ENCODE assay signal across 12 mouse cellular contexts in the genomic region with DNA sequence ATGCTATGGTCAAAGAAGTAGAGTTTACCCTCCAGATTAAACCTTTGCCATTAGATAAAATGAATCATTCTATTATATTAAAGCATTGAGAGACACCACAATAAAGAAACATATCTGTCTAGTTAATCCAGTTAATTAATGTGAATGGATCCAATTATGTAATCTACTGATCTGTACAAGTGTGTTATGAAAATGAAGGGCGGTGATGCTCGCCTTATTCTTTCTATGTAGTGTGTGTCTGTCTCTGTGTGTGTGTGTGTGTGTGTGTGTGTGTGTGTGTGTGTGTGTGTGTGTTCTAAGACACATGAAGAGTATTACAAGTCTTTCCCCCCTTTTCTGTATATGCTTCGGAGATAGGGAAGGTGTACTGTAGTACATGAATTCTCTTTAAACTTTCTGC.
"Had no signal": no experiment of that assay in that cellular context is flagged by ENCODE, and none has a peak within 500 bp of the region (broad histone marks: within the 10 kb centered on the region; RNA-seq: fewer than 3 reads in every experiment).

No protein-coding gene starts in this region.

- DNase-seq: lung, adult 18-20 months; lung, embryonic 14.5 days; lung, postnatal 10 days; lung, postnatal 4 days; right cerebral cortex, postnatal 14 days; thymus, adult 18-20 months; thymus, postnatal 14 days; thymus, postnatal 36 days had no signal

- H3K9me3 ChIP-seq: liver, embryonic 12.5 days; midbrain, embryonic 12.5 days; neural tube, embryonic 12.5 days had no signal

- H3K36me3 ChIP-seq: liver, embryonic 12.5 days; midbrain, embryonic 12.5 days; neural tube, embryonic 12.5 days had no signal

- H3K4me1 ChIP-seq: liver, embryonic 12.5 days; midbrain, embryonic 12.5 days; neural tube, embryonic 12.5 days had no signal

- ATAC-seq: liver, embryonic 12.5 days had no signal

- H3K4me2 ChIP-seq: liver, embryonic 12.5 days; lung, embryonic 14.5 days; midbrain, embryonic 12.5 days; neural tube, embryonic 12.5 days had no signal

- H3K4me3 ChIP-seq: liver, embryonic 12.5 days; midbrain, embryonic 12.5 days; neural tube, embryonic 12.5 days had no signal

- H3K27me3 ChIP-seq: liver, embryonic 12.5 days; midbrain, embryonic 12.5 days; neural tube, embryonic 12.5 days had no signal

- H3K27ac ChIP-seq: liver, embryonic 12.5 days; liver, embryonic 14.5 days; midbrain, embryonic 12.5 days; neural tube, embryonic 12.5 days had no signal

- H3K9ac ChIP-seq: liver, embryonic 12.5 days; liver, embryonic 14.5 days; lung, embryonic 14.5 days; midbrain, embryonic 12.5 days; neural tube, embryonic 12.5 days had no signal
